Mouse (Mus musculus) heart, embryonic 15.5 days (tissue): ENCODE data around the gene Serpinf2. TPM values are rescaled to one million over a fixed set of nuclear protein-coding genes. Genes with fewer than 3 reads are reported as not detected.
"Not testable (repeated sequence)": the region's sequence is repeated elsewhere in the genome, so short reads cannot be mapped to it uniquely, and the experiment has no call there.

Source experiments
- ATAC-seq: fragments of 200-750 bp; cut with Nextera tagmentation; replicated peaks from 2 replicates; pipeline ENCODE4 v1.8.0; 2017; ENCODE audit warnings: low read depth, moderate TSS enrichment; ENCODE audit not compliant: insufficient number of reproducible peaks, insufficient read depth, low FRiP score
- H3K27ac ChIP-seq: fragments of 300-500 bp; sonication (generic); 2 replicates; pipeline ENCODE4 v1.5.1; 2015; ENCODE audit warnings: mild to moderate bottlenecking, inconsistent platforms
- H3K27me3 ChIP-seq: fragments of 300-500 bp; sonication (generic); 2 replicates; pipeline ENCODE4 v1.6.1; 2015; ENCODE audit warnings: inconsistent platforms
- H3K36me3 ChIP-seq: fragments of 300-500 bp; sonication (generic); 2 replicates; pipeline ENCODE4 v1.6.1; 2015; ENCODE audit warnings: mild to moderate bottlenecking, inconsistent platforms
- H3K4me1 ChIP-seq: fragments of 300-500 bp; sonication (generic); replicated peaks from 2 replicates; pipeline ENCODE4 v1.6.1; 2015; ENCODE audit warnings: inconsistent platforms
- H3K4me2 ChIP-seq: fragments of 300-500 bp; sonication (generic); 2 replicates; pipeline ENCODE4 v1.6.1; 2015; ENCODE audit warnings: inconsistent platforms, mild to moderate bottlenecking, moderate library complexity
- H3K4me3 ChIP-seq: fragments of 300-500 bp; sonication (generic); 2 replicates; pipeline ENCODE4 v1.5.1; 2015; ENCODE audit warnings: mild to moderate bottlenecking, inconsistent platforms
- H3K9ac ChIP-seq: fragments of 300-500 bp; sonication (generic); 2 replicates; pipeline ENCODE4 v1.6.1; 2015; ENCODE audit warnings: mild to moderate bottlenecking, inconsistent platforms
- H3K9me3 ChIP-seq: fragments of 300-500 bp; sonication (generic); replicated peaks from 2 replicates; pipeline ENCODE4 v1.6.1; 2016; ENCODE audit warnings: inconsistent platforms
- WGBS: fragments of 180-500 bp; shearing (Covaris S2); methylation state at CpG from one replicate; pipeline ENCODE4 v1.1.7; 2015; ENCODE audit warnings: mixed read lengths; 5-methylcytosine and 5-hydroxymethylcytosine counted together
- polyA plus RNA-seq: library from polyadenylated mRNA; unstranded; fragments of >200 nt; fragmentation: Nextera tagmentation; extraction: Ambion mirVana; gene quantifications from 2 replicates; pipeline ENCODE4 v1.2.1, GENCODE M21; 2015

Serpinf2 gene
- polyA plus RNA-seq, 1 experiment from 2014 or later = 0.35 TPM

- Histone ChIP-seq H3K9ac (no peak overlapping the region), H3K4me2 (peak overlapping the region; percentile 82; the same call in 1 of the 2 replicates), H3K4me1 (peaks cover 43% of the 10 kb centered on the region), H3K27ac (peak overlapping the region; percentile 96), H3K36me3 (no peaks in the 10 kb centered on the region), H3K4me3 (no peak overlapping the region), H3K27me3 (no peaks in the 10 kb centered on the region), H3K9me3 (no peaks in the 10 kb centered on the region)
- 63% methylated on average over 5 of the region's 5 CpGs for WGBS
- no peak for ATAC-seq
These were observed 19.8 kb upstream of the Serpinf2 start for GRCm38 (mm10) chr11:75459141-75459711.

DNA sequence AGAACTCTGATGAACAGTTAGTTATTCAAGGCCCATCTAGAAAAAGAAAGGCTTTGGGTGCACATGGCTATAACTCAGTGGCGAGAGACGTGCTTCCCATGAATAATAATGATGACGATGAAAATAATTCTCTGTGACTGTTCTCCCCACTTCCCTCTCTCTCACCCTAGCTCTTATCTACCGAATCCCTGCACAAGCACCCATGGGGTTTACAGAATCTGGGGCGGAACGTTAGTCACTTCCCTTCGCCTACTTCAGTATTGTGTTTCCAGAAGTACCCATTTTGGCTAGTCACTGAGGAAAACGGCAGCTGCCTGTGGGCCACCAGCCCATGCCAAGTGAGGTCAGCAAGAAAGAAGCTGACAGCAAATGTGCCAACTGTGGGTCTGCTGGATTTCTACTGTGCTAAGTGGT is 19.2 kb upstream of the Serpinf2 start:
- peaks cover 47% of the 10 kb centered on the region for H3K4me1 ChIP-seq

GRCm38 (mm10) chr11:75458169-75458568 is 18.8 kb upstream of the Serpinf2 start:
- H3K36me3 ChIP-seq = no peaks in the 10 kb centered on the region
- H3K27ac ChIP-seq = no peak overlapping the region
- no peaks in the 10 kb centered on the region for H3K27me3 ChIP-seq
- H3K4me2 ChIP-seq = no peak overlapping the region
- no peak for ATAC-seq
- WGBS = 12% methylated on average over 3 of the region's 3 CpGs
- no peak overlapping the region for H3K4me3 ChIP-seq
- H3K4me1 ChIP-seq = peaks cover 45% of the 10 kb centered on the region
- H3K9ac ChIP-seq = no peak overlapping the region
- no peaks in the 10 kb centered on the region for H3K9me3 ChIP-seq

More for the DNA sequence above, 19.2 kb upstream of the Serpinf2 start:
- ATAC-seq = no peak
- Histone ChIP-seq H3K27me3 (no peaks in the 10 kb centered on the region), H3K9ac (no peak overlapping the region), H3K4me2 (no peak overlapping the region), H3K9me3 (no peaks in the 10 kb centered on the region), H3K27ac (peak overlapping the region; percentile 96), H3K36me3 (no peaks in the 10 kb centered on the region), H3K4me3 (no peak overlapping the region)
- WGBS = 56% methylated on average over 8 of the region's 8 CpGs

DNA sequence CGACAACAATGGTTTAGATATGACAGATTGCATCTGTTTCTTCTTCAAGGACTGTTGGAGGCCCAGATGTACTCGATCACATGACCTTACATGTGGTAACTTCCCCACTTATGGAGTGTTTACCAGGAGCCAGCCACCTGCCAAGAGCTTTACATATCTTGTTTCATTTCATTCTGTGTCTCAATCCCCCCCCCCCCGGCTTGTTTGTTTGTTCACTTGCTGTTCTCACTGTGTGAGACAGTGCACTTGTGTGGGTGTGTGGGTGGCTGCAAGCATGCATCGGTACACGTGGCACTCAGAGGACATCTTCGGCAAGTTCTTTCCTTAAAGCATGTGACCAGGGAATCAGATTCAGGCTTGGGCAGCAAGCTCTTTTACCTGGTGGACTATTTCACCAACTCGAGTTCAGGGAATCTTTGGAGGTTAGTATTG is 17.1 kb upstream of the Serpinf2 start:
- Histone ChIP-seq H3K27ac (no peak overlapping the region), H3K4me1 (peaks cover 36% of the 10 kb centered on the region), H3K27me3 (no peaks in the 10 kb centered on the region), H3K9ac (no peak overlapping the region), H3K4me3 (no peak overlapping the region), H3K36me3 (no peaks in the 10 kb centered on the region), H3K4me2 (no peak overlapping the region), H3K9me3 (no peaks in the 10 kb centered on the region)
- 74% methylated on average over 7 of the region's 7 CpGs for WGBS
- ATAC-seq = no peak

DNA sequence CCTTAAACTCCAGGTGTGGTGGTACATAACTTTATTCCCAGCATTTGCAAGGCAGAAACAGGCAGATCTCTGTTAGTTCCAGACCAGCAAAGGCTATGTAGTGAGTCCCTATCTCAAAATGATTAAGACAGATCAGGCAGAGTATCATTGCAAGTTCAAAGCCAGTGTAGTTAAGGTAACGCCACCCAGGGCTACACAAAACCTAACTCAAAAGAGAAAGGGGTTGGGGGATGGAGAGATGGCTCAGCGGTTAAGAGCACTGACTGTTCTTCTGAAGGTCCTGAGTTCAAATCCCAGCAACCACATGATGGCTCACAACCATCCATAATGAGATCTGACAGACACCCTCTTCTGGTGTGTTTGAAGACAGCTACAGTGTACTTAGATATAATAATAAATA is 16.6 kb upstream of the Serpinf2 start:
- H3K9ac ChIP-seq, H3K27me3 ChIP-seq, ATAC-seq, H3K36me3 ChIP-seq, H3K27ac ChIP-seq, H3K4me3 ChIP-seq, H3K9me3 ChIP-seq, H3K4me2 ChIP-seq: not testable (repeated sequence)
- 89% methylated on average over 2 of the region's 2 CpGs for WGBS
- peaks cover 36% of the 10 kb centered on the region for H3K4me1 ChIP-seq

GRCm38 (mm10) chr11:75455041-75455736 is 15.8 kb upstream of the Serpinf2 start:
- no peaks in the 10 kb centered on the region for H3K9me3 ChIP-seq
- no peaks in the 10 kb centered on the region for H3K36me3 ChIP-seq
- peak overlapping the region; percentile 61; the same call in 1 of the 2 replicates for H3K27ac ChIP-seq
- H3K4me1 ChIP-seq = peaks cover 37% of the 10 kb centered on the region
- 66% methylated on average over 10 of the region's 10 CpGs for WGBS
- H3K9ac ChIP-seq = peak overlapping the region; percentile 42; the same call in 1 of the 2 replicates
- no peaks in the 10 kb centered on the region for H3K27me3 ChIP-seq
- H3K4me3 ChIP-seq = peak overlapping the region; percentile 70
- peak overlapping the region; percentile 97 for H3K4me2 ChIP-seq
- no peak for ATAC-seq

- H3K4me2 ChIP-seq = peak within 1 kb of the TSS; percentile 97
- peak; percentile 92 for ATAC-seq
- H3K27me3 ChIP-seq = no peaks in the 10 kb centered on the region
- no peaks in the 10 kb centered on the region for H3K36me3 ChIP-seq
- H3K9ac ChIP-seq = peak within 1 kb of the TSS; percentile 72
- peaks cover 28% of the 10 kb centered on the region for H3K4me1 ChIP-seq
- 2% methylated on average over 56 of the region's 56 CpGs for WGBS
- H3K4me3 ChIP-seq = peak within 1 kb of the TSS; percentile 70
- no peaks in the 10 kb centered on the region for H3K9me3 ChIP-seq
- peak within 1 kb of the TSS; percentile 61; the same call in 1 of the 2 replicates for H3K27ac ChIP-seq
These were observed 14.9 kb upstream of the Serpinf2 start, which contains the start of gene Wdr81 for GRCm38 (mm10) chr11:75453991-75454930. Gene Wdr81 (minus strand): TSS chr11:75454717.

- peak overlapping the region; percentile 97; the same call in 1 of the 2 replicates for H3K4me2 ChIP-seq
- peaks cover 20% of the 10 kb centered on the region for H3K4me1 ChIP-seq
- no peak for ATAC-seq
- WGBS = 89% methylated on average over 31 of the region's 31 CpGs
- no peaks in the 10 kb centered on the region for H3K27me3 ChIP-seq
- H3K4me3 ChIP-seq = no peak overlapping the region
- peaks cover 2% of the 10 kb centered on the region; the same call in 1 of the 2 replicates for H3K36me3 ChIP-seq
- no peak overlapping the region for H3K27ac ChIP-seq
- no peak overlapping the region for H3K9ac ChIP-seq
- no peaks in the 10 kb centered on the region for H3K9me3 ChIP-seq
These were observed 13.6 kb upstream of the Serpinf2 start for GRCm38 (mm10) chr11:75452812-75453557.

DNA sequence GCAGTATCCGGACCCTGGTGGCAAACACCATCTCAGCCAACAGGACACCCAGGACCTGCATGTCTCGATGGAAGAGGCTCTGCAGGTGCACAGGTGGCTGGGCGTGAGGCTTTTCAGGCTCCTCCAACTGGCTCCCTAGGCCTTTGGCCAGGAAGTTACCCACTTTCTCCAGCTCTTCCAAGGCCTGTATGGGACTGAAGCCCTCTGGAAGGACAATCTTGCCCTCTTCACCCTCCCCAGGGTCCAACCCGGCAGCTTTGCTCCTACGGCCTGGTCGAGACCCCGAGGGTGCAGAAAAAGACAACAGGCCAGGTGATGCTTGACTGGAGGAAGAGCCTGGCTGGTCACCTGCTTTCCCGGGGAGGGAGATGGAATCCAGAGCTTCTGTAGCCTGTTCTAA is 12.7 kb upstream of the Serpinf2 start:
- Histone ChIP-seq H3K4me2 (no peak overlapping the region), H3K36me3 (peaks cover 11% of the 10 kb centered on the region; the same call in 1 of the 2 replicates)
- 92% methylated on average over 8 of the region's 8 CpGs for WGBS

DNA sequence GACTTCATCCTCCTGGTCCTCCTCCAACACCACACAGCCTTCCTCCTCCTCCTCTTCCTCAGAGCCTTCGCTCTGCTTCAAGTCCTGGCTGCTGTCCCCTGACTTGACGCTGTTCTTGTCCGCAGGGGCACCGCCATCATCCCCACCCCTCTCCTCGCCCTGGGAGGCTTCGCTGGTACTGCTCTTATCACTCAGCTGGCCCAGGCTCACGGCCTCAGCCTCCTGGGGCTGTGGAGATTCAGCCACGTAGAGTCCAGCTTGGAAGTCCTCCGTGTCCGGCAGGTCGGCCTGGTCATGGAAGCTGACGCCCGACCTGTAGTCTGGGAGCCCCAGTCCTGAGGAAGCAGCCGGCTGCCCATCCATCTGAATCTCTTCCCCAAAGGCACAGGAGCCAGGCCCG is 11.5 kb upstream of the Serpinf2 start:
- Histone ChIP-seq H3K4me1 (peaks cover 19% of the 10 kb centered on the region), H3K9ac (no peak overlapping the region), H3K27me3 (no peaks in the 10 kb centered on the region), H3K4me2 (no peak overlapping the region), H3K4me3 (no peak overlapping the region), H3K9me3 (no peaks in the 10 kb centered on the region), H3K36me3 (peaks cover 17% of the 10 kb centered on the region; the same call in 1 of the 2 replicates), H3K27ac (no peak overlapping the region)
- WGBS = 72% methylated on average over 15 of the region's 15 CpGs
- ATAC-seq = no peak

More for the DNA sequence above, 12.7 kb upstream of the Serpinf2 start:
- H3K9ac ChIP-seq = no peak overlapping the region
- H3K4me3 ChIP-seq = no peak overlapping the region
- no peak for ATAC-seq
- H3K27ac ChIP-seq = no peak overlapping the region
- no peaks in the 10 kb centered on the region for H3K9me3 ChIP-seq
- peaks cover 19% of the 10 kb centered on the region for H3K4me1 ChIP-seq
- no peaks in the 10 kb centered on the region for H3K27me3 ChIP-seq
